Mouse (Mus musculus) liver, postnatal 0 days (tissue): ENCODE measurements around the gene Alcam.

Experiments
- CTCF ChIP-seq: sonication (generic); IDR thresholded peaks from 2 replicates; pipeline ENCODE4 v1.5.1; 2016; ENCODE audit warnings: antibody characterized with exemption, low read depth
- EP300 ChIP-seq: IDR thresholded peaks from 2 replicates; pipeline ENCODE4 v1.6.1; 2016; ENCODE audit warnings: antibody characterized with exemption, low read depth, mild to moderate bottlenecking

DNA sequence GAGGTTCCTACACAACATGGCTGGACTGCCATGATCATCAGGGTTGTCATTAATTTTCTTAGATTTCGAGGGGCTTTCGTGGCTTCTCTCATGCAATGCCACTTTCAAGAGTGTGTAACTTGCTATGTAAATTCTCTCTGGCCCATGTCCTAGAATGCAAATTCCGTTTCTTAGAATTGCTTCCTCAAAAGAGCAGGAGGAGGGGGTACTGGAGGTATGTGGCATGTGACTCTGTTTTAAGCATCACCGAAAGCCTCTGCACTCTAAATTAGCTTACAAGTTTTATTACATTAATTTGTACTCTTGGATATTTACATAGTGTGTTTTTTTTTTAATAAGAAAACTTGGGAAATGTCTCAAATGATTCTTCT lies 150.4 kb downstream of the Alcam start:
- TF ChIP-seq CTCF (no peak), EP300 (no peak)
